Mouse (Mus musculus): ENCODE measurements at regions not wholly inside any gene's neighbourhood (a gene's known extent, or its start where the extent isn't known, plus 50 kb on each side); places are given as distances from the start of the nearest gene placed in this dataset.

DNA sequence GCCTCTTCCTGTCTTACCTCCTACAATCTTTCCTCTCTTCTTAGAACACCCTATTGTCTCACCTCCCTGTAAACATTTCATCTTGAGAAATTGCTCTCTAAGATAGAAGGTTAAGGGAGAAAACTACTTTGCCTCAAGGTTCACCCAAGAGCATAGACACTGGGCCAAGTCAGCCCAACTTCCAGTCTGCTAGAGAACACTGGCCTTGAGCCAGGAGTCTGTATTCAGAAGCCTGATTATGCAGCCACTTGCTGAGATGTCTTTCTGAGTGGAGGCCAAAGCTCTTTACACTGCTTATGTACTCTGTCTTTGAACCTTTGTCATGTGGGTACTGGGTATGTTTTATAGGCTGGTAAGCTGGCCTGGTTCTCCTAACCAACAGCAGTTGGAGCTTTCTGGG, 62.5 kb upstream of the Hdac4 start:
- no peak for ATAC-seq (replicated peaks in 1 of 2; ENCODE audit: insufficient read depth in 1 of 2, low FRiP score in 2 of 2, low TSS enrichment in 1 of 2, low read depth in 1 of 2, poor library complexity in 2 of 2, severe bottlenecking in 2 of 2)

DNA sequence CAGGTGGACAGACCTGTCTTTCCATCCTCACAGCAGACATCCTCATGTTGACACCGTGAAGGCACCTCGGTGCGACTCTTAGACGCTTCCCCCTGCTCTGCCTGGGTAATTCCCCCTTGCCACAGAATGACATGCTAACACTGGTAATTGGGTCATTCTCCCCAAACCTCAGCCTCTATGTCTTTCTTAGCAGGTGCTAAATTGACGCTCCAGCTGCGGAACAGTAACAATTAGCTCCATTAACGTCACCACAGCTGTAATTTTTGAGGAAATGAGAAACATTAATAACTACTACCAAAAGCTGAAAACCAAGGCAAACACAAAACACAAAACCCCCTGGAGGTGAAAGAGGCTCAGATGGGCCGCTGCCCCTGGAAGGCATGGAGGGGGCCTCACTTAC, 57.6 kb upstream of the Hdac4 start:
- no peak for ATAC-seq (replicated peaks in 1 of 2; ENCODE audit: insufficient read depth in 1 of 2, low FRiP score in 2 of 2, low TSS enrichment in 1 of 2, low read depth in 1 of 2, poor library complexity in 2 of 2, severe bottlenecking in 2 of 2)

DNA sequence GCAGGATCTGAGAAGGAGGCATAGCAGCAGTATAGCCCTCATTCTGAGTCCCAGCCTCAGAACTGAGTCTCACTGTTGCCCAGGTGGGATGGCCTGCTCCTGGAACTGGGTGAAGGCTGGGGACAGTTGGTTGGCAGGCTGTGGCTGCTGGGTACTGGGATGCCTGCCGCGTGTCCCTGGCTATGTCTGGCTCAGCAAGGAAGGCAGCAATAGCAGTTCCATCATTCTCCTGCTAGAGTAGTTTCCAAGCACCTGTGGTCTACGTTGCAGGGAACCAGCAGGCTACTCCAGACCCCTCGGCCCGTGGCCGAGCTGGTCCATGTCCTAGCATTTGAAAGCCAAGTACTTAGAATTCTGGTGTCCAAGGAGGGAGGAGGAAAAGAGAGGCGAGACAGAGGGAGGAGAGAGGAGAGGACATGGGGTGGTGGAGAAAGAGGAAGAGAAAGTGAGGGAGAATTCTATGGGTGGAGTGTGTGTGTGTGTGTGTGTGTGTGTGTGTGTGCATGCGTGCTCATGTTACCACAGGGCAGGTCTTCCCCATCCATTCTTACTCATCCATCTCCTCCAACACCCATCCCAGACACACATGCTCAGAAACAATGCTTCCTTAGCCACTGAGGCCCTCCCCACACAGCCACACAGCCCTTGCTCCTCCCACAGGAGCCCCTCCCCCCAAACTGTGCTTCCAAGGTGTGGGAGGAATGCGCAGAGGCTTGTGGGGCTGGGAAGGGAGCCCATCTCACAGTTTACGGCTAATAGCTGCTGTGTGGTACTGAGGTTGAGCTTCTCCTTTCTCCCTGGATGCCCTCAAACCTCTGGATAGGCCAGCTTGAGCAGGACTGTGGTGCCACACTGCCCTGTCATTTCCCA, 55.3 kb upstream of the Hdac4 start:
- ATAC-seq (replicated peaks in 1 of 2; ENCODE audit: insufficient read depth in 1 of 2, low FRiP score in 2 of 2, low TSS enrichment in 1 of 2, low read depth in 1 of 2, poor library complexity in 2 of 2, severe bottlenecking in 2 of 2) = 0 out of 4 replicates have a peak, but pooled peaks of 1 of the 2 experiments have one; percentile 21
